In the genomic region with DNA sequence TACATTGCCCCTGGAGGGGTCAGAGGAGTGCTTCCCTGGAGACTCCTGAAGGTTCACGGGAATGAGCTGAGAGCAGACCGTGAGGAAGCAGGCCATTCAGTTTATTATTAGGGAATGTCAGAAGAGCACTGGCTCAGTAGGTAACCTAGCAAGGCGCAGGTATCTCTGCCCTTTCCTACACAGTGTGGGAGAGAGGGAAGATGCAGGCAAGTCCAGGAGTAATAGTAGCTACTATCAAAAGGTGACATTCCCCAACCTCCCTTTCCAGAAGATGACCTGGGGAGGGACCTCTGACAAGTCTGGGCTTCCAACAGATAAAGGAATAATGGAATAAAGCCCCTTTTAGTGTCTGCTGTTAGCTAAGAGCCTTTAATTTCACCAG, we compare ENCODE assay signal across 19 mouse cellular contexts. TPM values are rescaled to one million over a fixed set of nuclear protein-coding genes. Genes with fewer than 3 reads are reported as not detected.
DNase-seq lines count a peak whose midpoint lies in the region; ATAC-seq and TF ChIP-seq lines count a peak whose summit lies in the region.
"Had no signal": no experiment of that assay in that cellular context is flagged by ENCODE, and none has a peak within 500 bp of the region (broad histone marks: within the 10 kb centered on the region; RNA-seq: fewer than 3 reads in every experiment).

No protein-coding gene starts in this region.

- no peak for DNase-seq in heart, adult 11 months
- no peak for DNase-seq in left cerebral cortex, adult 2 months (ENCODE audit: extremely low spot score in 1 of 2, low spot score in 2 of 2)
- no peak for DNase-seq in left cerebral cortex, adult 18-20 months (ENCODE audit: low spot score in 2 of 2)
- no peak for DNase-seq in liver, embryonic 14.5 days (ENCODE audit: low read depth in 3 of 3, low spot score in 3 of 3)
- DNase-seq: kidney, postnatal 4 days; lung, postnatal 14 days; retina, postnatal 1 day; right cerebral cortex, postnatal 4 days; thymus, postnatal 36 days had no signal

- H3K4me2 ChIP-seq in heart, embryonic 12.5 days, result peak overlapping the region; percentile 31
- H3K4me2 ChIP-seq in liver, embryonic 14.5 days (ENCODE audit: low read depth), result peak overlapping the region; percentile 56

- no peak for TF ChIP-seq EP300 in liver, embryonic 14.5 days (IDR thresholded peaks at IDR 0.05; ENCODE audit: low read depth)

- TF ChIP-seq CTCF in left cerebral cortex, adult 2 months (IDR thresholded peaks at IDR 0.05), result no peak
- TF ChIP-seq CTCF in cortical plate, adult 2 months (IDR thresholded peaks at IDR 0.05; ENCODE audit: extremely low read depth, insufficient read depth, low read length), result no peak
- no peak for TF ChIP-seq CTCF in liver, embryonic 14.5 days (IDR thresholded peaks at IDR 0.05; ENCODE audit: low read depth)

- H3K4me3 ChIP-seq in heart, embryonic 12.5 days, result no peak overlapping the region
- H3K4me3 ChIP-seq in left cerebral cortex, adult 2 months, result no peak overlapping the region
- H3K4me3 ChIP-seq in cortical plate, adult 2 months (ENCODE audit: insufficient read depth, low read length), result no peak overlapping the region
- no peak overlapping the region for H3K4me3 ChIP-seq in liver, embryonic 14.5 days (ENCODE audit: insufficient read depth in 1 of 2, low read depth in 2 of 2, low read length in 2 of 2)

- WGBS in heart, embryonic 12.5 days, result 44% methylated on average over 3 of the region's 3 CpGs
- WGBS in liver, embryonic 14.5 days (ENCODE audit: insufficient replicate concordance), result 51% methylated on average over 3 of the region's 3 CpGs

- intact Hi-C loops in left cerebral cortex, adult 2 months (cut with DNase I), result no loop called here

- no peaks in the 10 kb centered on the region for H3K27me3 ChIP-seq in heart, embryonic 12.5 days (replicated peaks)
- no peaks in the 10 kb centered on the region for H3K27me3 ChIP-seq in liver, embryonic 14.5 days (ENCODE audit: control insufficient read depth, insufficient read depth, low read length)

- H3K4me1 ChIP-seq in heart, embryonic 12.5 days (replicated peaks), result peaks cover 39% of the 10 kb centered on the region
- H3K4me1 ChIP-seq in cortical plate, adult 2 months (ENCODE audit: control insufficient read depth, insufficient read depth, low read length), result peaks cover 20% of the 10 kb centered on the region
- peaks cover 22 to 29% of the 10 kb centered on the region in 2 experiments for H3K4me1 ChIP-seq in liver, embryonic 14.5 days (replicated peaks; ENCODE audit: control insufficient read depth in 2 of 2, insufficient read depth in 2 of 2, low read length in 1 of 2)

- H3K9ac ChIP-seq in heart, embryonic 12.5 days, result no peak overlapping the region
- 0 out of 2 replicates have a peak overlapping the region, but pooled peaks have one; percentile 25 for H3K9ac ChIP-seq in liver, embryonic 14.5 days (replicated peaks)

- no peak for ATAC-seq in heart, embryonic 12.5 days (ENCODE audit: insufficient number of reproducible peaks, low FRiP score)
- ATAC-seq in liver, embryonic 14.5 days (ENCODE audit: insufficient read depth), result peak; percentile 45; the same call in 1 of the 2 replicates
- ATAC-seq in granulocyte monocyte progenitor cell, adult 5-6 weeks (replicated peaks; ENCODE audit: poor library complexity, severe bottlenecking), result no peak
- ATAC-seq: inflammation-experienced regulatory T-cells, adult 6 months had no signal

- no peak for TF ChIP-seq POLR2A in cortical plate, adult 2 months (IDR thresholded peaks at IDR 0.05; ENCODE audit: extremely low read depth, insufficient read depth, low read length)

- H3K27ac ChIP-seq in heart, embryonic 12.5 days (ENCODE audit: poor library complexity, severe bottlenecking), result peak overlapping the region; percentile 19
- H3K27ac ChIP-seq in left cerebral cortex, adult 2 months, result peak overlapping the region; percentile 90
- H3K27ac ChIP-seq in cortical plate, adult 2 months (ENCODE audit: insufficient read depth, low read length), result peak overlapping the region; percentile 78
- H3K27ac ChIP-seq in liver, embryonic 14.5 days, result no peak overlapping the region

- peaks cover 15% of the 10 kb centered on the region for H3K36me3 ChIP-seq in heart, embryonic 12.5 days
- H3K36me3 ChIP-seq in liver, embryonic 14.5 days (replicated peaks; ENCODE audit: control insufficient read depth, insufficient read depth, low read depth), result no peaks in the 10 kb centered on the region

- no peaks in the 10 kb centered on the region for H3K9me3 ChIP-seq in heart, embryonic 12.5 days (replicated peaks)
- H3K9me3 ChIP-seq in liver, embryonic 14.5 days (ENCODE audit: control insufficient read depth, low read length), result no peaks in the 10 kb centered on the region

RNA-seq across cellular contexts. Expression of gene Zdhhc22, which starts 21.0 kb away (rescaled TPM):
- not detected in 2 replicates for polyA plus RNA-seq in heart, embryonic 12.5 days (2016; fragmentation: Nextera tagmentation; extraction: Ambion mirVana)
- 10 to 100 TPM; 59.1 to 61.3 TPM for total RNA-seq in left cerebral cortex, adult 2 months (2021)
- total RNA-seq in left cerebral cortex, adult 18-20 months (2021), result 10 to 100 TPM; 53.8 to 58.4 TPM
- polyA plus RNA-seq in cortical plate, adult 2 months (2012; rRNA removed), result 61.1 and 65.1 TPM in 2 replicates
- polyA plus RNA-seq in liver, embryonic 14.5 days (2012; rRNA removed), result not detected in 2 replicates
- polyA plus RNA-seq in liver, embryonic 14.5 days (2014; fragmentation: Nextera tagmentation; extraction: Ambion mirVana), result not detected in 2 replicates
- total RNA-seq in granulocyte monocyte progenitor cell, adult 5-6 weeks (2014; fragmentation: Nextera tagmentation), result not detected in 2 replicates
- not detected in 2 replicates for total RNA-seq in granulocyte monocyte progenitor cell, adult 5-6 weeks (2017)
- total RNA-seq: ES-E14; gastrocnemius, adult 8-10 months; heart, postnatal 25 days; liver, adult 2 months; neutrophil, adult 5-6 weeks had no signal
- polyA plus RNA-seq: kidney, embryonic 14.5 days; liver, adult 2 months had no signal

RNA-seq across cellular contexts. Expression of gene Cipc, which starts 22.4 kb away (rescaled TPM):
- polyA plus RNA-seq in heart, embryonic 12.5 days (2016; fragmentation: Nextera tagmentation; extraction: Ambion mirVana), result 28.9 and 29.3 TPM in 2 replicates
- total RNA-seq in left cerebral cortex, adult 2 months (2021), result 10 to 100 TPM; 79.8 to 91.6 TPM
- 10 to 100 TPM; 84.0 to 86.8 TPM for total RNA-seq in left cerebral cortex, adult 18-20 months (2021)
- polyA plus RNA-seq in cortical plate, adult 2 months (2012; rRNA removed), result 83.7 and 84.4 TPM in 2 replicates
- 7.5 and 8.8 TPM in 2 replicates for polyA plus RNA-seq in liver, embryonic 14.5 days (2012; rRNA removed)
- 10.0 and 10.7 TPM in 2 replicates for polyA plus RNA-seq in liver, embryonic 14.5 days (2014; fragmentation: Nextera tagmentation; extraction: Ambion mirVana)
- total RNA-seq in granulocyte monocyte progenitor cell, adult 5-6 weeks (2014; fragmentation: Nextera tagmentation), result 23.5 and 32.3 TPM in 2 replicates
- 18.5 and 19.9 TPM in 2 replicates for total RNA-seq in granulocyte monocyte progenitor cell, adult 5-6 weeks (2017)

RNA-seq across cellular contexts. Expression of gene Tmem63c, which starts 51.9 kb away (rescaled TPM):
- polyA plus RNA-seq in heart, embryonic 12.5 days (2016; fragmentation: Nextera tagmentation; extraction: Ambion mirVana), result not detected in 2 replicates
- total RNA-seq in left cerebral cortex, adult 2 months (2021), result 10 to 100 TPM; 41.7 to 43.8 TPM
- 10 to 100 TPM; 37.7 to 41.2 TPM for total RNA-seq in left cerebral cortex, adult 18-20 months (2021)
- 39.0 and 41.3 TPM in 2 replicates for polyA plus RNA-seq in cortical plate, adult 2 months (2012; rRNA removed)
- 0.02 TPM in 1 of 2 replicates, not detected in the other for polyA plus RNA-seq in liver, embryonic 14.5 days (2012; rRNA removed)
- polyA plus RNA-seq in liver, embryonic 14.5 days (2014; fragmentation: Nextera tagmentation; extraction: Ambion mirVana), result not detected in 2 replicates
- total RNA-seq in granulocyte monocyte progenitor cell, adult 5-6 weeks (2014; fragmentation: Nextera tagmentation), result not detected in 2 replicates
- not detected in 2 replicates for total RNA-seq in granulocyte monocyte progenitor cell, adult 5-6 weeks (2017)
- total RNA-seq: liver, adult 2 months; neutrophil, adult 5-6 weeks had no signal
- polyA plus RNA-seq: liver, adult 2 months had no signal

Comparison
In these comparisons a context has a peak if more than half of its experiments do, and no peak if none do; other contexts are left out.
1. RNA of gene Zdhhc22, which starts 21.0 kb away (total RNA-seq): 59.1 to 61.3 TPM in left cerebral cortex, adult 2 months and 53.8 to 58.4 TPM in left cerebral cortex, adult 18-20 months; not detected in granulocyte monocyte progenitor cell, adult 5-6 weeks; every median in the first group is over 10 times any median in the second.
2. RNA of gene Tmem63c, which starts 51.9 kb away (total RNA-seq): 41.7 to 43.8 TPM in left cerebral cortex, adult 2 months and 37.7 to 41.2 TPM in left cerebral cortex, adult 18-20 months; not detected in granulocyte monocyte progenitor cell, adult 5-6 weeks; every median in the first group is over 10 times any median in the second.